Mouse (Mus musculus): ENCODE measurements at regions not wholly inside any gene's neighbourhood (a gene's known extent, or its start where the extent isn't known, plus 50 kb on each side); places are given as distances from the start of the nearest gene placed in this dataset.
A peak's percentile ranks its signal among the peaks of the same experiment; 100 is the strongest.

DNA sequence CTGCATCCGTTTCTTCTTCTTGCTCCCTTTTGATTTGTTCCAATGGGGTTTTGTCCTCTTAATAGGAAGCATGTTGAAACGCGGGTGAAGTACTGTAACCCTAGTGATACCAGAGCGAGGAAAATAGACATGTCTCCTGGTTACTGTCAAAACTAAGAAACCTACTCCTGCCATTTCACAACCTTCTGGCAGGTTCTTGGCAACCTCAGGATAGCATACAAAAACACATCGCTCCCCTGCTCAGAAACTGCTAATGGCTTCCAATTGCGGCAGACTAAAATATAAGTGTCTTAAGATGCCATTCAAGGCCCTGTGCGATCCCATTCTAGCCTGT lies 172.4 kb downstream of the Spata19 start:
- H3K36me3 ChIP-seq (ENCODE audit: control insufficient read depth, insufficient read depth, low read length) = no peaks in the 10 kb centered on the region
- no peaks in the 10 kb centered on the region for H3K9me3 ChIP-seq (replicated peaks; ENCODE audit: control insufficient read depth, low read length)
- H3K9ac ChIP-seq (ENCODE audit: low read length) = no peak overlapping the region
- no peaks in the 10 kb centered on the region for H3K27me3 ChIP-seq (replicated peaks; ENCODE audit: control insufficient read depth, insufficient read depth, low read length)
- no peak overlapping the region for H3K4me2 ChIP-seq (ENCODE audit: low read length)
- ATAC-seq (no peak), DNase-seq (ENCODE audit: low spot score) (peak; percentile 28)
- WGBS = 70% methylated on average over 7 of the region's 7 CpGs
- peaks cover 4% of the 10 kb centered on the region; the same call in 1 of the 2 replicates for H3K4me1 ChIP-seq (ENCODE audit: control insufficient read depth, insufficient read depth, low read length)
- no peak overlapping the region; the same call in 1 of the 2 replicates for H3K27ac ChIP-seq (ENCODE audit: low read depth, low read length)
- H3K4me3 ChIP-seq (ENCODE audit: low read depth, low read length) = no peak overlapping the region

DNA sequence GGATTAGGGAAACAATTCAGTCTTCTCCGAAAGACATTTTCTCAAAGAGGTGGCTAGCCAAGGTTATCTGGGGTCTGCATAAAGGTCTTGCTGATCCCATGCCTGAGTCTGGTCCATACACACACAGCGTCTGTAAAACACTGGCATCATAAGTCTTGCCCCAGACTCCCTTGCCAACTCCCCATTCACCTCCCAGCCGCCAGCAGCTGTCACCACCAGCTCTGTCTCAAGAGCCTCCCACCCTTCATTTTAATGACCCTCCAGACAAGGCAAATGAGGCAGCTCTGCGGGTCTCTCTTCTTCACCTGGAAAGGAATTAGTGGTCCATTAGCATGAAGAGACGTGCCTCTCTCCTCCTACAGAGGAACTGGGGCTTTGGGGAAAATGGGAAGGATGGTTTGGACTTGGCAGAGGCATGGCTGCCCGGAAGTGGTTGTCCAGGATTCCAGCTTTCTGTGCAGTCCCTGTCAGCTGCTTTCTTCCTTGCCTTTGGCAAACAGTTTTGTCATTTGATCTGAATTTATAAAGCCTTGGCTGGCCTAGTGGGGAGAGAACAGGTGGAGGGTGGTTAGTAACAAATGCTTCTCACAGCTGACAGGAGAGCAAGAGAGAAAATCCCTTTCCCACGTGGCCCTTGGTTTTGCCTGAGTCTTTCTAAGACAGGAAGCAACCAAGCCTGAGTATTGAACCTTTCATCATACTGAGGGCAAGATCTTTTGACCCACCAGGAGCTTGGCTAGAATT lies 173.3 kb upstream of the Opcml start:
- Histone ChIP-seq H3K9me3 (replicated peaks; ENCODE audit: control insufficient read depth, low read length) (no peaks in the 10 kb centered on the region), H3K4me3 (ENCODE audit: low read depth, low read length) (no peak overlapping the region), H3K4me1 (ENCODE audit: control insufficient read depth, insufficient read depth, low read length) (peaks cover 11% of the 10 kb centered on the region; the same call in 1 of the 2 replicates), H3K36me3 (ENCODE audit: control insufficient read depth, insufficient read depth, low read length) (no peaks in the 10 kb centered on the region), H3K9ac (ENCODE audit: low read length) (no peak overlapping the region), H3K4me2 (ENCODE audit: low read length) (no peak overlapping the region), H3K27me3 (replicated peaks; ENCODE audit: control insufficient read depth, insufficient read depth, low read length) (no peaks in the 10 kb centered on the region), H3K27ac (ENCODE audit: low read depth, low read length) (peak overlapping the region; percentile 17; the same call in 1 of the 2 replicates)
- 23% methylated on average over 7 of the region's 7 CpGs for WGBS
- ATAC-seq = peak; percentile 67
- DNase-seq (ENCODE audit: low spot score) = peak; percentile 61

DNA sequence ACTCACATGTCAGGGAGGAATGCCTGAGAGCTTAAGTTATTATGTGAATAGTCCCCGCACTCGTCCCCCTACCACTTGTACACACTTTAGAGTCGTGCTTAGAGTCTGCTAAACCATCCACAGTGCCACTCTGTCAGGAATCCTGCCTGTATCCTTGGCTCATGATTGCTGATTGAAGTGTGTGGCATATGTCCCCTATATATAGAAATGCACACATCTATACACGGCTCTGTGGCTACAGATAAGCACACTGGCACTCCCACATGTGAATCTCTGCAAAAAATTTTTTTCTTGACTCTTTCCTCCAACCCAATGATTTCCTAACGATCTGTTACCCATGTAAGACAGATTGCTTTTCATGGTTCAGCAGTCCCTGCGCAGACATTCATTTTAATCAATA lies 155.7 kb upstream of the Opcml start:
- Histone ChIP-seq H3K4me3 (ENCODE audit: low read depth, low read length) (no peak overlapping the region), H3K4me1 (ENCODE audit: control insufficient read depth, insufficient read depth, low read length) (no peaks in the 10 kb centered on the region), H3K9ac (ENCODE audit: low read length) (no peak overlapping the region), H3K27ac (ENCODE audit: low read depth, low read length) (no peak overlapping the region), H3K4me2 (ENCODE audit: low read length) (no peak overlapping the region), H3K27me3 (replicated peaks; ENCODE audit: control insufficient read depth, insufficient read depth, low read length) (no peaks in the 10 kb centered on the region), H3K36me3 (ENCODE audit: control insufficient read depth, insufficient read depth, low read length) (no peaks in the 10 kb centered on the region), H3K9me3 (replicated peaks; ENCODE audit: control insufficient read depth, low read length) (no peaks in the 10 kb centered on the region)
- ATAC-seq (no peak), DNase-seq (ENCODE audit: low spot score) (no peak)
- WGBS = 55% methylated on average over 6 of the region's 6 CpGs

- DNase-seq (ENCODE audit: low spot score) = peak; percentile 55
- ATAC-seq = no peak
Measured at GRCm38 (mm10) chr9:27640611-27641010, 150.0 kb upstream of the Opcml start.

GRCm38 (mm10) chr9:27643312-27643711 lies 147.3 kb upstream of the Opcml start:
- no peaks in the 10 kb centered on the region for H3K9me3 ChIP-seq (replicated peaks; ENCODE audit: control insufficient read depth, low read length)
- no peaks in the 10 kb centered on the region for H3K27me3 ChIP-seq (replicated peaks; ENCODE audit: control insufficient read depth, insufficient read depth, low read length)
- no peak overlapping the region for H3K4me3 ChIP-seq (ENCODE audit: low read depth, low read length)
- ATAC-seq = no peak
- 74% methylated on average over 1 of the region's 1 CpGs for WGBS
- DNase-seq (ENCODE audit: low spot score) = no peak
- H3K27ac ChIP-seq (ENCODE audit: low read depth, low read length) = no peak overlapping the region
- H3K4me2 ChIP-seq (ENCODE audit: low read length) = no peak overlapping the region
- no peak overlapping the region for H3K9ac ChIP-seq (ENCODE audit: low read length)
- H3K36me3 ChIP-seq (ENCODE audit: control insufficient read depth, insufficient read depth, low read length) = no peaks in the 10 kb centered on the region
- peaks cover 8% of the 10 kb centered on the region; the same call in 1 of the 2 replicates for H3K4me1 ChIP-seq (ENCODE audit: control insufficient read depth, insufficient read depth, low read length)

More at GRCm38 (mm10) chr9:27640611-27641010, 150.0 kb upstream of the Opcml start:
- no peak overlapping the region for H3K4me2 ChIP-seq (ENCODE audit: low read length)
- H3K27me3 ChIP-seq (replicated peaks; ENCODE audit: control insufficient read depth, insufficient read depth, low read length) = no peaks in the 10 kb centered on the region
- no peaks in the 10 kb centered on the region for H3K9me3 ChIP-seq (replicated peaks; ENCODE audit: control insufficient read depth, low read length)
- peaks cover 8% of the 10 kb centered on the region; the same call in 1 of the 2 replicates for H3K4me1 ChIP-seq (ENCODE audit: control insufficient read depth, insufficient read depth, low read length)
- no peak overlapping the region for H3K4me3 ChIP-seq (ENCODE audit: low read depth, low read length)
- no peaks in the 10 kb centered on the region for H3K36me3 ChIP-seq (ENCODE audit: control insufficient read depth, insufficient read depth, low read length)
- H3K9ac ChIP-seq (ENCODE audit: low read length) = no peak overlapping the region
- H3K27ac ChIP-seq (ENCODE audit: low read depth, low read length) = no peak overlapping the region

DNA sequence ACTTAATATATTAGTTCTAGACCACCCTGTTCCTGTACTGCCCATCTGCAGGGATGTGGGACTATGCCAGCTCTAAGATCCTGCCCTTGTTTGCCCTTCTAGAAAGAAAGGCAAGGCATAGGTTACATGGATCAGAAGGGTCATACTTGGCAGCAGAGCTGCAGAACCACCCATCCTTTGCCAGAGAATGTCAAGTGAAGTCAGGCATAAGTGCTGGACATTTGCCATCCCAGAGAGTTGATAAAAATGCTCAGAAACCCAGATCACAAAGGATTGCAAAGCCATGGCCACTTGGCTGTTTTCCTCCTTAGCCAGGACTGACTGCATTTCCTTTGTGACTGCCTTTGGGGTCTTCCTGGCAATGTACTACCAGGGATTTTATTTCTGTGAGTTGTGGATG lies 146.7 kb upstream of the Opcml start:
- no peak for DNase-seq (ENCODE audit: low spot score)
- peaks cover 8% of the 10 kb centered on the region; the same call in 1 of the 2 replicates for H3K4me1 ChIP-seq (ENCODE audit: control insufficient read depth, insufficient read depth, low read length)

DNA sequence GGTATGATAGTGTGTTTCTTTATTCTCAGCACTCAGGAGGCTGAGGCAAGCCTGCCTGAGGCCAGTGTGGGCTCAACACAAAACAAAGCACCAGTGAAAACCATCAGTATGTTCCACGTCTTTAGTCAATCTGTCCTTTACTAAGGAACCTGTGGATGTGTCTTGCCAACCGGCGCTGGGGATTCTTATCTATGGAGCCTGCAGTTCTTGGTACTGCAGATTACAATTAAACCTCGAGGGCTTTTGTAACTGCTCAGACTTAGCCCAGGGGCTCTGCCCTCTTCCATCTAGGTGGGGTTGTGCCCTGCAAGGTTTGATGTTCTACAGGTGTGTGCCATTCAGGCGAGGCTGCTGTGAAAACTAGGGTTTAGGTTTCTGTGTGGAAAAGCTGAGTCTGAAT lies 145.1 kb upstream of the Opcml start:
- Histone ChIP-seq H3K27me3 (replicated peaks; ENCODE audit: control insufficient read depth, insufficient read depth, low read length) (no peaks in the 10 kb centered on the region), H3K4me3 (ENCODE audit: low read depth, low read length) (no peak overlapping the region), H3K27ac (ENCODE audit: low read depth, low read length) (no peak overlapping the region), H3K9me3 (replicated peaks; ENCODE audit: control insufficient read depth, low read length) (no peaks in the 10 kb centered on the region), H3K4me1 (ENCODE audit: control insufficient read depth, insufficient read depth, low read length) (peaks cover 8% of the 10 kb centered on the region; the same call in 1 of the 2 replicates), H3K36me3 (ENCODE audit: control insufficient read depth, insufficient read depth, low read length) (no peaks in the 10 kb centered on the region), H3K9ac (ENCODE audit: low read length) (no peak overlapping the region), H3K4me2 (ENCODE audit: low read length) (no peak overlapping the region)
- WGBS = 81% methylated on average over 5 of the region's 5 CpGs
- no peak for DNase-seq (ENCODE audit: low spot score)
- no peak for ATAC-seq

More for the DNA sequence above, 146.7 kb upstream of the Opcml start:
- H3K9me3 ChIP-seq (replicated peaks; ENCODE audit: control insufficient read depth, low read length) = no peaks in the 10 kb centered on the region
- H3K36me3 ChIP-seq (ENCODE audit: control insufficient read depth, insufficient read depth, low read length) = no peaks in the 10 kb centered on the region
- ATAC-seq = no peak
- H3K4me2 ChIP-seq (ENCODE audit: low read length) = no peak overlapping the region
- H3K27me3 ChIP-seq (replicated peaks; ENCODE audit: control insufficient read depth, insufficient read depth, low read length) = no peaks in the 10 kb centered on the region
- H3K4me3 ChIP-seq (ENCODE audit: low read depth, low read length) = no peak overlapping the region
- H3K27ac ChIP-seq (ENCODE audit: low read depth, low read length) = no peak overlapping the region
- H3K9ac ChIP-seq (ENCODE audit: low read length) = no peak overlapping the region

- Histone ChIP-seq H3K4me1 (ENCODE audit: control insufficient read depth, insufficient read depth, low read length) (peaks cover 8% of the 10 kb centered on the region; the same call in 1 of the 2 replicates), H3K4me2 (ENCODE audit: low read length) (no peak overlapping the region), H3K36me3 (ENCODE audit: control insufficient read depth, insufficient read depth, low read length) (no peaks in the 10 kb centered on the region), H3K27ac (ENCODE audit: low read depth, low read length) (no peak overlapping the region), H3K9me3 (replicated peaks; ENCODE audit: control insufficient read depth, low read length) (no peaks in the 10 kb centered on the region), H3K27me3 (replicated peaks; ENCODE audit: control insufficient read depth, insufficient read depth, low read length) (no peaks in the 10 kb centered on the region), H3K4me3 (ENCODE audit: low read depth, low read length) (no peak overlapping the region), H3K9ac (ENCODE audit: low read length) (no peak overlapping the region)
- 34% methylated on average over 8 of the region's 8 CpGs for WGBS
- no peak for DNase-seq (ENCODE audit: low spot score)
- no peak for ATAC-seq
Measured at GRCm38 (mm10) chr9:27646100-27646499, 144.5 kb upstream of the Opcml start.

DNA sequence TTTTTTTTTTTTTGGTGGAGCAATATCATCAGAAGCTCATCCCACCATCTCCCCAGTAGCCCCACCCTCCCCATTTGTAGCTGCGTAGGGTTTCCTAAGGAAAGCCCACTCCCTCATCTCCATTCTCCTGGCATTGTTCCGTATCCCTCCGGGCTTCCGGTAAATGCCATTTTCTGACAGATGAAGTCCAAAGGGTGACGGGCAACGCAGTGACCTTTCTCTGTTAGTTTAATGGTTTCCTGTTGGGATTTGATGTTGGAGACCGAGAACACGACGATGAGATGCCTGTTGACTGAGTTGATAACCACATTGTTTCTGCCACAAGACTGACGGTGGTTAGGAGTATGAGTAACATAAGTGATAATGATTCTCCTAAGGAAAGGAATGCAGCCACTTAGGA lies 143.6 kb upstream of the Opcml start:
- Histone ChIP-seq H3K27me3 (replicated peaks; ENCODE audit: control insufficient read depth, insufficient read depth, low read length) (no peaks in the 10 kb centered on the region), H3K36me3 (ENCODE audit: control insufficient read depth, insufficient read depth, low read length) (no peaks in the 10 kb centered on the region), H3K4me2 (ENCODE audit: low read length) (no peak overlapping the region), H3K9me3 (replicated peaks; ENCODE audit: control insufficient read depth, low read length) (no peaks in the 10 kb centered on the region), H3K9ac (ENCODE audit: low read length) (no peak overlapping the region), H3K27ac (ENCODE audit: low read depth, low read length) (no peak overlapping the region), H3K4me3 (ENCODE audit: low read depth, low read length) (no peak overlapping the region), H3K4me1 (ENCODE audit: control insufficient read depth, insufficient read depth, low read length) (peaks cover 8% of the 10 kb centered on the region; the same call in 1 of the 2 replicates)
- 75% methylated on average over 10 of the region's 10 CpGs for WGBS
- DNase-seq (ENCODE audit: low spot score) (no peak), ATAC-seq (no peak)
